23 mouse cellular contexts compared by ENCODE assay signal in the genomic region with DNA sequence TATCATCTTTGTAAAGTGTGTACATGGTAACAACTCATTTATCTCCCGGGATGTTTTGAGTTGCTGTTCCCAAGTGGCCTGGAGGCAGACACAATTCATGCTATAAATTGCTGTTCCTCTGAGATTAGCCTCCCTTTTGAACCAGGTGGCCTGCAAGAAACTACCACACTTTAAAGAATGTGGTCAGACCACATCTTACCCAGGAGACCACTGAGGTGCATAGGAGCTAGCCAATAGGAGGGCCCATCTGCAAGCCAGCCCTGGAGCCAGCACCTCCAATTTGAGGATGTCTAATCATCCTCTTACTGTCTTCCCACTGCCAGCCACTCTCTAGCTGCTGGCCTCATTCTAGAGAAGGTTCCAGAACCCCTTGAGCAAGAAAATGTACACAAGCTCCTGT. TPM values are rescaled to one million over a fixed set of nuclear protein-coding genes. Genes with fewer than 3 reads are reported as not detected.
DNase-seq lines count a peak whose midpoint lies in the region; ATAC-seq and TF ChIP-seq lines count a peak whose summit lies in the region.
"Had no signal": no experiment of that assay in that cellular context is flagged by ENCODE, and none has a peak within 500 bp of the region (broad histone marks: within the 10 kb centered on the region; RNA-seq: fewer than 3 reads in every experiment).

No protein-coding gene starts in this region.

- WGBS in heart, embryonic 11.5 days (ENCODE audit: insufficient replicate concordance): 56% methylated on average over 1 of the region's 1 CpGs
- 29% methylated on average over 1 of the region's 1 CpGs for WGBS in heart, embryonic 14.5 days
- WGBS in liver, adult 2 months: 24% methylated on average over 1 of the region's 1 CpGs
- 44% methylated on average over 1 of the region's 1 CpGs for WGBS in liver, embryonic 12.5 days (ENCODE audit: insufficient replicate concordance)
- 63% methylated on average over 1 of the region's 1 CpGs for WGBS in limb, embryonic 10.5 days

- DNase-seq in heart, adult 9 months (ENCODE audit: low spot score in 2 of 2): no peak
- no peak for DNase-seq in heart, postnatal 25 days (ENCODE audit: low spot score)
- DNase-seq in liver, adult 2 months (ENCODE audit: extremely low read depth, low read depth, low spot score): no peak
- DNase-seq in limb, embryonic 10.5 days (ENCODE audit: low spot score): no peak
- no peak for DNase-seq in layer of hippocampus, adult 18-20 months (ENCODE audit: low spot score in 2 of 2)
- DNase-seq: adrenal gland, postnatal 10 days; adrenal gland, postnatal 36 days; cerebellum, adult 18-20 months; cerebellum, adult 9-10 months; cerebellum, postnatal 14 days; gastrocnemius, postnatal 10 days; gastrocnemius, postnatal 36 days had no signal

- ATAC-seq in heart, embryonic 11.5 days (replicated peaks; ENCODE audit: insufficient number of reproducible peaks, low FRiP score, low TSS enrichment): no peak
- ATAC-seq in heart, embryonic 14.5 days (ENCODE audit: insufficient number of reproducible peaks, insufficient read depth, low FRiP score, low read depth): no peak
- ATAC-seq in liver, embryonic 12.5 days: no peak
- ATAC-seq: activated CD4-positive, CD25-positive, alpha-beta regulatory T cell, adult 4 months; CD4-positive, CD25-positive, alpha-beta regulatory T cell, adult 4 months; forebrain, embryonic 16.5 days; intestine, postnatal 0 days had no signal

- intact Hi-C loops in heart, postnatal 25 days (cut with DNase I): loop anchor here (5.0 kb wide), 1 partner anchor 34 kb away; a partner anchor contains a TSS

- H3K9me3 ChIP-seq in heart, embryonic 11.5 days (replicated peaks; ENCODE audit: control insufficient read depth, low read length): no peaks in the 10 kb centered on the region
- H3K9me3 ChIP-seq in heart, embryonic 14.5 days (ENCODE audit: control insufficient read depth, low read length): no peaks in the 10 kb centered on the region
- H3K9me3 ChIP-seq in liver, embryonic 12.5 days (replicated peaks): no peaks in the 10 kb centered on the region
- H3K9me3 ChIP-seq in limb, embryonic 10.5 days (replicated peaks): no peaks in the 10 kb centered on the region
- H3K9me3 ChIP-seq: forebrain, embryonic 10.5 days; forebrain, embryonic 13.5 days; hindbrain, embryonic 12.5 days; hindbrain, embryonic 15.5 days had no signal

- H3K79me2 ChIP-seq in liver, adult 2 months (ENCODE audit: control insufficient read depth, insufficient read depth, low read length): peaks cover 42% of the 10 kb centered on the region

- no peak overlapping the region for H3K4me3 ChIP-seq in heart, embryonic 11.5 days (ENCODE audit: low read depth, low read length)
- no peak overlapping the region for H3K4me3 ChIP-seq in heart, embryonic 14.5 days (ENCODE audit: control insufficient read depth in 1 of 2, insufficient read depth in 1 of 2, low read depth in 1 of 2, low read length in 2 of 2)
- no peak overlapping the region for H3K4me3 ChIP-seq in liver, adult 2 months (ENCODE audit: insufficient read depth, low read depth, low read length)
- H3K4me3 ChIP-seq in liver, embryonic 12.5 days: no peak overlapping the region
- H3K4me3 ChIP-seq in limb, embryonic 10.5 days: no peak overlapping the region
- H3K4me3 ChIP-seq: forebrain, embryonic 10.5 days; forebrain, embryonic 13.5 days; hindbrain, embryonic 12.5 days; hindbrain, embryonic 15.5 days had no signal

- no peak overlapping the region for H3K4me2 ChIP-seq in heart, embryonic 11.5 days
- no peak overlapping the region for H3K4me2 ChIP-seq in heart, embryonic 14.5 days (ENCODE audit: low read length)
- H3K4me2 ChIP-seq in liver, embryonic 12.5 days: no peak overlapping the region
- H3K4me2 ChIP-seq: forebrain, embryonic 13.5 days; hindbrain, embryonic 12.5 days; hindbrain, embryonic 15.5 days had no signal

- H3K9ac ChIP-seq in heart, embryonic 11.5 days (ENCODE audit: low read depth, low read length): no peak overlapping the region
- H3K9ac ChIP-seq in heart, embryonic 14.5 days (ENCODE audit: low read length): no peak overlapping the region
- no peak overlapping the region for H3K9ac ChIP-seq in liver, adult 2 months (ENCODE audit: low read depth, low read length)
- no peak overlapping the region for H3K9ac ChIP-seq in liver, embryonic 12.5 days
- H3K9ac ChIP-seq: forebrain, embryonic 13.5 days; hindbrain, embryonic 12.5 days; hindbrain, embryonic 15.5 days had no signal

- H3K4me1 ChIP-seq in heart, embryonic 11.5 days (ENCODE audit: control insufficient read depth, insufficient read depth, low read length): peaks cover 77% of the 10 kb centered on the region
- H3K4me1 ChIP-seq in heart, embryonic 14.5 days (ENCODE audit: control insufficient read depth in 2 of 2, insufficient read depth in 2 of 2, low read length in 2 of 2): peaks cover 52 to 90% of the 10 kb centered on the region in 2 experiments
- H3K4me1 ChIP-seq in liver, adult 2 months (ENCODE audit: control insufficient read depth, insufficient read depth, low read length): peaks cover 45% of the 10 kb centered on the region
- peaks cover 77% of the 10 kb centered on the region for H3K4me1 ChIP-seq in liver, embryonic 12.5 days
- peaks cover 76% of the 10 kb centered on the region for H3K4me1 ChIP-seq in limb, embryonic 10.5 days

- no peaks in the 10 kb centered on the region for H3K36me3 ChIP-seq in heart, embryonic 11.5 days (ENCODE audit: control insufficient read depth, insufficient read depth, low read length)
- H3K36me3 ChIP-seq in heart, embryonic 14.5 days (ENCODE audit: control insufficient read depth, insufficient read depth, low read length): no peaks in the 10 kb centered on the region
- H3K36me3 ChIP-seq in liver, adult 2 months (ENCODE audit: control insufficient read depth, insufficient read depth, low read length): no peaks in the 10 kb centered on the region
- no peaks in the 10 kb centered on the region for H3K36me3 ChIP-seq in liver, embryonic 12.5 days
- no peaks in the 10 kb centered on the region for H3K36me3 ChIP-seq in limb, embryonic 10.5 days
- H3K36me3 ChIP-seq: forebrain, embryonic 10.5 days; hindbrain, embryonic 12.5 days; hindbrain, embryonic 15.5 days had no signal

- no peak for TF ChIP-seq CTCF in liver, adult 2 months (IDR thresholded peaks at IDR 0.05; ENCODE audit: low read depth, low read length)

- H3K27ac ChIP-seq in heart, embryonic 11.5 days (ENCODE audit: low read depth, low read length): 0 out of 2 replicates have a peak overlapping the region, but pooled peaks have one; percentile 84
- H3K27ac ChIP-seq in heart, embryonic 14.5 days (replicated peaks in 1 of 2; ENCODE audit: control insufficient read depth in 1 of 2, insufficient read depth in 1 of 2, low read depth in 2 of 2, low read length in 2 of 2): peak overlapping the region; percentile 87 to 88
- H3K27ac ChIP-seq in liver, adult 2 months (replicated peaks; ENCODE audit: insufficient read depth, low read depth, low read length): peak overlapping the region; percentile 27
- H3K27ac ChIP-seq in liver, embryonic 12.5 days: no peak overlapping the region; the same call in 1 of the 2 replicates
- H3K27ac ChIP-seq in limb, embryonic 10.5 days: peak overlapping the region; percentile 30; the same call in 1 of the 2 replicates
- H3K27ac ChIP-seq: forebrain, embryonic 10.5 days; forebrain, embryonic 13.5 days; hindbrain, embryonic 12.5 days; hindbrain, embryonic 15.5 days had no signal

- no peak for TF ChIP-seq POLR2A in liver, adult 2 months (IDR thresholded peaks at IDR 0.05; ENCODE audit: extremely low read depth, insufficient read depth, low read length)

- H3K27me3 ChIP-seq in heart, embryonic 11.5 days (ENCODE audit: control insufficient read depth, insufficient read depth, low read length): no peaks in the 10 kb centered on the region
- no peaks in the 10 kb centered on the region for H3K27me3 ChIP-seq in heart, embryonic 14.5 days (ENCODE audit: control insufficient read depth, insufficient read depth, low read length)
- no peaks in the 10 kb centered on the region for H3K27me3 ChIP-seq in liver, adult 2 months (ENCODE audit: control insufficient read depth, insufficient read depth, low read length)
- no peaks in the 10 kb centered on the region for H3K27me3 ChIP-seq in liver, embryonic 12.5 days (replicated peaks)
- H3K27me3 ChIP-seq in limb, embryonic 10.5 days (ENCODE audit: low read depth, poor library complexity, severe bottlenecking): no peaks in the 10 kb centered on the region
- H3K27me3 ChIP-seq: forebrain, embryonic 13.5 days; hindbrain, embryonic 12.5 days; hindbrain, embryonic 15.5 days had no signal

RNA-seq across cellular contexts. Expression of a gene that starts 35.4 kb away (rescaled TPM):
- 15.6 and 20.6 TPM in 2 replicates for polyA plus RNA-seq in heart, embryonic 11.5 days (2014; fragmentation: Nextera tagmentation; extraction: Ambion mirVana)
- polyA plus RNA-seq in heart, embryonic 14.5 days (2014; fragmentation: Nextera tagmentation; extraction: Ambion mirVana): 18.4 and 18.6 TPM in 2 replicates
- 10 to 100 TPM; 23.2 to 26.2 TPM for total RNA-seq in heart, postnatal 25 days (2021)
- total RNA-seq in liver, adult 2 months (2014; rRNA removed): 6.5 and 8.6 TPM in 2 replicates
- polyA plus RNA-seq in liver, adult 2 months (2012; rRNA removed): 15.1 and 17.3 TPM in 2 replicates
- 4.1 and 4.5 TPM in 2 replicates for polyA plus RNA-seq in liver, embryonic 12.5 days (2016; fragmentation: Nextera tagmentation; extraction: Ambion mirVana)
- polyA plus RNA-seq in limb, embryonic 10.5 days (2016; fragmentation: Nextera tagmentation; extraction: Ambion mirVana): 14.2 and 17.6 TPM in 2 replicates
- 1 to 10 TPM; 7.8 to 8.0 TPM for total RNA-seq in layer of hippocampus, adult 18-20 months (2021)
